Mouse (Mus musculus) heart, embryonic 12.5 days (tissue): Measurements from ENCODE around the gene C1s2. TPM values are rescaled to one million over a fixed set of nuclear protein-coding genes. Genes with fewer than 3 reads are reported as not detected.
"Not testable (repeated sequence)": the region's sequence is repeated elsewhere in the genome, so short reads cannot be mapped to it uniquely, and the experiment has no call there.

Source experiments
- ATAC-seq: fragments of 200-750 bp; cut with Nextera tagmentation; 2 replicates; pipeline ENCODE4 v1.8.0; 2017; ENCODE audit warnings: moderate TSS enrichment, moderate library complexity; ENCODE audit not compliant: insufficient number of reproducible peaks, low FRiP score
- H3K27ac ChIP-seq: fragments of 300-500 bp; sonication (generic); 2 replicates; pipeline ENCODE4 v1.5.1; 2016; ENCODE audit warnings: mild to moderate bottlenecking, moderate library complexity; ENCODE audit not compliant: poor library complexity, severe bottlenecking
- H3K27me3 ChIP-seq: fragments of 300-500 bp; sonication (generic); replicated peaks from 2 replicates; pipeline ENCODE4 v1.6.1; 2016; ENCODE audit warnings: mild to moderate bottlenecking, moderate library complexity
- H3K36me3 ChIP-seq: fragments of 300-500 bp; sonication (generic); 2 replicates; pipeline ENCODE4 v1.6.1; 2016; ENCODE audit warnings: mild to moderate bottlenecking, moderate library complexity
- H3K4me1 ChIP-seq: fragments of 300-500 bp; sonication (generic); replicated peaks from 2 replicates; pipeline ENCODE4 v1.6.1; 2016; ENCODE audit warnings: mild to moderate bottlenecking
- H3K4me2 ChIP-seq: fragments of 300-500 bp; sonication (generic); 2 replicates; pipeline ENCODE4 v1.6.1; 2016; ENCODE audit warnings: mild to moderate bottlenecking, moderate library complexity
- H3K4me3 ChIP-seq: fragments of 300-500 bp; sonication (generic); 2 replicates; pipeline ENCODE4 v1.5.1; 2016; ENCODE audit warnings: mild to moderate bottlenecking
- H3K9ac ChIP-seq: fragments of 300-500 bp; sonication (generic); 2 replicates; pipeline ENCODE4 v1.6.1; 2016; ENCODE audit warnings: mild to moderate bottlenecking, moderate library complexity
- H3K9me3 ChIP-seq: fragments of 300-500 bp; sonication (generic); replicated peaks from 2 replicates; pipeline ENCODE4 v1.6.1; 2016; ENCODE audit warnings: mild to moderate bottlenecking, moderate library complexity
- WGBS: fragments of 180-500 bp; shearing (Covaris S2); methylation state at CpG from one replicate; pipeline ENCODE4 v1.1.7; 2016; 5-methylcytosine and 5-hydroxymethylcytosine counted together
- polyA plus RNA-seq: library from polyadenylated mRNA; unstranded; fragments of >200 nt; fragmentation: Nextera tagmentation; extraction: Ambion mirVana; gene quantifications from 2 replicates; pipeline ENCODE4 v1.2.1, GENCODE M21; 2016

C1s2 gene
- polyA plus RNA-seq, 1 experiment from 2014 or later: not detected

DNA sequence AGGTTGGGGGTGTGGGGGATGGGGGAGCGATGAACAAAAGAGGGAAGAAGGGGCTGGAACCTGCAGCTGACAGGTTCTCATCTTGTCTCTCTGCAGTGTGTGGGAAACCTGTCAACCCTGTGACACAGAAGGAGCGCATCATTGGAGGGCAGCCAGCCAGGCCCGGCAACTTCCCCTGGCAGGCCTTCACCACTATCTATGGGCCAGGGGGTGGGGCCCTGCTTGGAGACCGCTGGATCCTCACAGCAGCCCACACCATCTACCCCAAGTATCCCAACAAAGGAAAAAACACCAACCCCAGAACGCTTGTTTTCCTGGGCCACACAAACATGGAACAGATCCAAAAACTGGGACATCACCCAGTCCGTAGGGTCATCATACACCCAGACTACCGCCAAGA, 55.7 kb downstream of the C1s2 start:
- not testable (repeated sequence) for H3K36me3 ChIP-seq, H3K4me1 ChIP-seq, H3K27me3 ChIP-seq, H3K4me3 ChIP-seq, H3K9ac ChIP-seq, H3K4me2 ChIP-seq, H3K9me3 ChIP-seq, H3K27ac ChIP-seq, ATAC-seq
- WGBS: 75% methylated on average over 7 of the region's 7 CpGs

DNA sequence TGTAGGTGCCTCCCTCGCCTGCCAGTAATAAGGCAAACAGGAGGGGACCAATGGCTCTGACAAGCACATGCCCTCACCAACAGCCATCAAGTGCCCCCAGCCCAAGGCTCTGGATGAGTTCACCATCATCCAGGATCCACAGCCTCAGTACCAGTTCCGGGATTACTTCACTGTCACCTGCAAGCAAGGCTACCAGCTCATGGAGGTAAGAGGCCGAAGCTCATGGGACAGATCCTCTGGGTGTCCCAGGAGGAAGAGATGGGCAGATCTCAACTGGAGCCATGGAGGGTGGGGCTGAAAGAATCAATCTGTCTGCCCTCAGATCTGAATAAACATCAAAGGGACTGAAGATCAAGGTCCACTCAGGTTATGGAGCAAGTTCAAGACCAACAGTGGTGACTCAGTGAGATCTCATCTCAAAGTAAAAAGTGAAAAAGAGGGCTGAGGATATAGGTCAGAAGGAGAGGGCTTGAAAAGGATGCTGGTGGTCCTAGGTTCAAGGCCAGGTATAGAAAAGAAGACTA, 60.7 kb downstream of the C1s2 start:
- 81% methylated on average over 3 of the region's 3 CpGs for WGBS

More for the DNA sequence above, 60.7 kb downstream of the C1s2 start:
- not testable (repeated sequence) for H3K4me3 ChIP-seq, ATAC-seq, H3K4me1 ChIP-seq, H3K9ac ChIP-seq, H3K27ac ChIP-seq, H3K36me3 ChIP-seq, H3K4me2 ChIP-seq, H3K27me3 ChIP-seq, H3K9me3 ChIP-seq

Other genes with a start within 250 kb of the C1s2 start
- gene Pex5, start 221.0 kb downstream of the C1s2 start, polyA plus RNA-seq: 23.7 and 25.4 TPM in 2 replicates
- 1.5 and 1.7 TPM in 2 replicates for gene Clstn3, start 171.3 kb downstream of the C1s2 start, polyA plus RNA-seq
- 0.31 and 0.41 TPM in 2 replicates for gene C1rl, start 143.0 kb downstream of the C1s2 start, polyA plus RNA-seq
- 0.19 and 0.24 TPM in 2 replicates for gene C1ra, start 123.7 kb downstream of the C1s2 start, polyA plus RNA-seq
- 0.49 TPM in 1 of 2 replicates, not detected in the other for gene C1s1, start 93.7 kb downstream of the C1s2 start, polyA plus RNA-seq
- gene C1rb, start 65.8 kb downstream of the C1s2 start, polyA plus RNA-seq: not detected in 2 replicates
- gene Lpcat3, start 26.9 kb upstream of the C1s2 start, polyA plus RNA-seq: 37.4 and 40.0 TPM in 2 replicates
- 105 and 107 TPM in 2 replicates for gene Emg1, start 76.1 kb upstream of the C1s2 start, polyA plus RNA-seq
- gene Phb2, start 76.3 kb upstream of the C1s2 start, polyA plus RNA-seq: 345 and 349 TPM in 2 replicates
- gene Ptpn6, start 102.6 kb upstream of the C1s2 start, polyA plus RNA-seq: 4.4 and 4.9 TPM in 2 replicates
- 352 and 365 TPM in 2 replicates for gene Grcc10, start 105.3 kb upstream of the C1s2 start, polyA plus RNA-seq
- not detected in 2 replicates for gene Gm45234, start 119.9 kb upstream of the C1s2 start, polyA plus RNA-seq
- 9.5 and 10.2 TPM in 2 replicates for gene Atn1, start 120.4 kb upstream of the C1s2 start, polyA plus RNA-seq
- 6.0 and 6.4 TPM in 2 replicates for gene Eno2, start 133.6 kb upstream of the C1s2 start, polyA plus RNA-seq
- gene Lrrc23, start 143.6 kb upstream of the C1s2 start, polyA plus RNA-seq: 0.55 TPM in 1 of 2 replicates, not detected in the other
- gene Spsb2, start 172.6 kb upstream of the C1s2 start, polyA plus RNA-seq: 8.7 and 9.1 TPM in 2 replicates
- 1,356 and 1,406 TPM in 2 replicates for gene Tpi1, start 178.2 kb upstream of the C1s2 start, polyA plus RNA-seq
- 119 and 121 TPM in 2 replicates for gene Usp5, start 193.4 kb upstream of the C1s2 start, polyA plus RNA-seq
- 105 and 121 TPM in 2 replicates for gene Cdca3, start 193.5 kb upstream of the C1s2 start, polyA plus RNA-seq
- 6.4 and 7.8 TPM in 2 replicates for gene Gnb3, start 204.2 kb upstream of the C1s2 start, polyA plus RNA-seq
- gene P3h3, start 221.7 kb upstream of the C1s2 start, polyA plus RNA-seq: 19.2 and 21.9 TPM in 2 replicates
- 1.9 and 2.2 TPM in 2 replicates for gene Gpr162, start 227.9 kb upstream of the C1s2 start, polyA plus RNA-seq